Comparison of ENCODE assay signal across 50 mouse cellular contexts in the genomic region with DNA sequence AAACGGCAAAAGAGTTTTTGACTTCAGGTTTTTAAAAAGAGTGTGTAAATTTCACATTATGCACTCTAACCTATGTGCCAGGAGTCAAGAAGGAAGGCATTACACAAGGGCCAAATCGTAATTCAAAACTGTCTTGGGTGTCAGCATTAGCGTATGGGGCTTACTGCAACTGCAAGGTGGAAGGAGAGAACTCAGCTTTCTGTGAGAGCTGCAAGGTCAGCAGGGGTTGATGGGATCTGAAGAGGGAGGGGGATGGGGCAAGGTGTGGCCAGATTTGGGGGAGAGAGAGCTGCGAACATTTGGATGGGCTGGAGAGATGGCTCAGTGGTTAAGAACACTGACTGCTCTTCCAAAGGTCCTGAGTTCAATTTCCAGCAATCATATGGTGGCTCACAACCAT. TPM values are rescaled to one million over a fixed set of nuclear protein-coding genes. Genes with fewer than 3 reads are reported as not detected.
"Had no signal": no experiment of that assay in that cellular context is flagged by ENCODE, and none has a peak within 500 bp of the region (broad histone marks: within the 10 kb centered on the region; RNA-seq: fewer than 3 reads in every experiment).

No protein-coding gene starts in this region.

- H3K27me3 ChIP-seq: intestine, embryonic 15.5 days had no signal

- H3K4me3 ChIP-seq: heart, embryonic 10.5 days; heart, embryonic 12.5 days; heart, embryonic 13.5 days; heart, embryonic 15.5 days; hindbrain, embryonic 12.5 days; hindbrain, embryonic 13.5 days; hindbrain, embryonic 15.5 days; intestine, embryonic 15.5 days; kidney, embryonic 15.5 days; layer of hippocampus, adult 2 months; left cerebral cortex, adult 2 months had no signal

- DNase-seq: heart, postnatal 10 days; heart, postnatal 14 days; heart, postnatal 36 days; heart, postnatal 4 days; kidney, adult 11 months; kidney, adult 18-20 months; kidney, adult 2 months; kidney, adult 8-10 months; kidney, adult 9 months; kidney, postnatal 10 days; kidney, postnatal 14 days; kidney, postnatal 25 days; kidney, postnatal 36 days; layer of hippocampus, adult 9-11 months; layer of hippocampus, postnatal 36 days had no signal

- H3K36me3 ChIP-seq: heart, embryonic 10.5 days; heart, embryonic 12.5 days; heart, embryonic 13.5 days; heart, embryonic 15.5 days; hindbrain, embryonic 12.5 days; hindbrain, embryonic 13.5 days; hindbrain, embryonic 15.5 days; intestine, embryonic 15.5 days; kidney, embryonic 15.5 days had no signal

- H3K9me3 ChIP-seq: heart, embryonic 15.5 days; hindbrain, embryonic 15.5 days; intestine, embryonic 15.5 days; kidney, embryonic 15.5 days had no signal

- H3K27ac ChIP-seq: heart, embryonic 10.5 days; heart, embryonic 13.5 days; heart, embryonic 15.5 days; hindbrain, embryonic 12.5 days; hindbrain, embryonic 13.5 days; hindbrain, embryonic 14.5 days; hindbrain, embryonic 15.5 days; hindbrain, postnatal 0 days; intestine, embryonic 15.5 days; kidney, embryonic 15.5 days; kidney, postnatal 0 days; layer of hippocampus, adult 2 months; left cerebral cortex, adult 2 months had no signal

- H3K4me1 ChIP-seq: heart, embryonic 10.5 days; heart, embryonic 12.5 days; heart, embryonic 13.5 days; heart, embryonic 15.5 days; hindbrain, embryonic 12.5 days; hindbrain, embryonic 13.5 days; hindbrain, embryonic 15.5 days; intestine, embryonic 15.5 days; kidney, embryonic 15.5 days had no signal

RNA-seq across cellular contexts. Expression of gene Gm5114, which starts 27.4 kb away (rescaled TPM):
- total RNA-seq: heart, postnatal 10 days; heart, postnatal 14 days; heart, postnatal 36 days; heart, postnatal 4 days; hematopoietic stem cell, adult 5-6 weeks; hindbrain, postnatal 0 days; layer of hippocampus, adult 18-20 months; layer of hippocampus, adult 2 months; layer of hippocampus, adult 8-10 months; layer of hippocampus, postnatal 10 days; layer of hippocampus, postnatal 14 days; layer of hippocampus, postnatal 25 days; layer of hippocampus, postnatal 36 days; left cerebral cortex, adult 18-20 months; left cerebral cortex, adult 2 months; left cerebral cortex, adult 8-10 months had no signal
- polyA plus RNA-seq: heart, embryonic 10.5 days; heart, embryonic 11.5 days; heart, embryonic 12.5 days; heart, embryonic 13.5 days; heart, embryonic 14.5 days; heart, embryonic 15.5 days; heart, embryonic 16.5 days; heart, postnatal 0 days; hindbrain, embryonic 11.5 days; hindbrain, embryonic 12.5 days; hindbrain, embryonic 13.5 days; hindbrain, embryonic 14.5 days; hindbrain, embryonic 15.5 days; hindbrain, embryonic 16.5 days; hindbrain, postnatal 0 days; inflammation-experienced regulatory T-cells, adult 6 months; intestine, embryonic 14.5 days; intestine, embryonic 15.5 days; intestine, embryonic 16.5 days; intestine, postnatal 0 days; kidney, adult 2 months; kidney, embryonic 14.5 days; kidney, embryonic 15.5 days; kidney, embryonic 16.5 days; kidney, postnatal 0 days; large intestine, adult 2 months had no signal
